Mouse (Mus musculus): Measurements from ENCODE around the gene Zdhhc12.

- no peak for TF ChIP-seq POLR2A (IDR thresholded peaks at IDR 0.05; ENCODE audit: borderline replicate concordance, control insufficient read depth, low read depth, low read length)
- no peak for TF ChIP-seq CTCF (IDR thresholded peaks at IDR 0.05; ENCODE audit: control insufficient read depth, insufficient read depth, low read length)
Measured at GRCm38 (mm10) chr2:30128789-30129188, 35.3 kb upstream of the Zdhhc12 start.
